In genomic region chr11:89003078-89003477, GRCm38 (mm10) we compare ENCODE assay signal across 9 mouse cellular contexts. TPM values are rescaled to one million over a fixed set of nuclear protein-coding genes. Genes with fewer than 3 reads are reported as not detected.
A peak's percentile ranks its signal among the peaks of the same experiment; 100 is the strongest.
DNase-seq lines count a peak whose midpoint lies in the region; ATAC-seq and TF ChIP-seq lines count a peak whose summit lies in the region.
"Had no signal": no experiment of that assay in that cellular context is flagged by ENCODE, and none has a peak within 500 bp of the region (broad histone marks: within the 10 kb centered on the region; RNA-seq: fewer than 3 reads in every experiment).

No protein-coding gene starts in this region.

- 0 out of 2 replicates have a peak, but pooled peaks cover 7% of the 10 kb centered on the region for H3K36me3 ChIP-seq in intestine, embryonic 15.5 days
- no peaks in the 10 kb centered on the region for H3K36me3 ChIP-seq in myocyte (ENCODE audit: control insufficient read depth, insufficient read depth)

- H3K4me1 ChIP-seq in intestine, embryonic 15.5 days (replicated peaks) = peaks cover 14% of the 10 kb centered on the region

- no peak for TF ChIP-seq POLR2A in myocyte (IDR thresholded peaks at IDR 0.05; ENCODE audit: insufficient read length, low read depth)

- peak overlapping the region; percentile 32; the same call in 1 of the 2 replicates for H3K27ac ChIP-seq in left cerebral cortex, adult 2 months
- no peak overlapping the region for H3K27ac ChIP-seq in intestine, embryonic 15.5 days

- no peaks in the 10 kb centered on the region for H3K9me3 ChIP-seq in intestine, embryonic 15.5 days

- 34% methylated on average over 6 of the region's 6 CpGs for WGBS in intestine, embryonic 15.5 days

- peaks cover 5% of the 10 kb centered on the region for H3K79me2 ChIP-seq in myocyte (ENCODE audit: control insufficient read depth, insufficient read depth)

- no peak for DNase-seq in left cerebral cortex, adult 2 months (ENCODE audit: extremely low spot score in 1 of 2, low spot score in 2 of 2)
- no peak for DNase-seq in left cerebral cortex, postnatal 4 days
- peak; percentile 75 for DNase-seq in adrenal gland, postnatal 14 days
- DNase-seq in gastrocnemius, postnatal 25 days = no peak
- DNase-seq: right cerebral cortex, postnatal 14 days had no signal

- no peaks in the 10 kb centered on the region for H3K27me3 ChIP-seq in intestine, embryonic 15.5 days (replicated peaks)
- H3K27me3 ChIP-seq in myocyte (ENCODE audit: control insufficient read depth, insufficient read depth, insufficient read length) = no peaks in the 10 kb centered on the region

- no peak for ATAC-seq in intestine, embryonic 15.5 days
- ATAC-seq in megakaryocyte-erythroid progenitor cell, adult 5-6 weeks (replicated peaks; ENCODE audit: low FRiP score, low TSS enrichment, poor library complexity, severe bottlenecking) = no peak
- ATAC-seq: inflammation-experienced regulatory T-cells, adult 6 months had no signal

- no peak overlapping the region for H3K4me3 ChIP-seq in left cerebral cortex, adult 2 months
- peak overlapping the region; percentile 12; the same call in 1 of the 2 replicates for H3K4me3 ChIP-seq in intestine, embryonic 15.5 days (replicated peaks)
- no peak overlapping the region for H3K4me3 ChIP-seq in myocyte

- intact Hi-C loops in left cerebral cortex, adult 2 months (cut with DNase I) = no loop called here
- intact Hi-C loops in left cerebral cortex, postnatal 4 days (cut with DNase I) = no loop called here

- no peak overlapping the region for H3K9ac ChIP-seq in intestine, embryonic 15.5 days

- TF ChIP-seq CTCF in left cerebral cortex, adult 2 months (IDR thresholded peaks at IDR 0.05) = no peak

- peak overlapping the region; percentile 44 for H3K4me2 ChIP-seq in intestine, embryonic 15.5 days (replicated peaks)
- H3K4me2 ChIP-seq in myocyte (ENCODE audit: low read depth) = peak overlapping the region; percentile 3

- H3ac ChIP-seq in myocyte (ENCODE audit: control insufficient read depth, insufficient read length) = no peak overlapping the region

TF ChIP-seq in myocyte, 11 proteins besides CTCF, POLR2A, EP300 and RAD21:
- no peak for TF ChIP-seq MYOD1 (IDR thresholded peaks at IDR 0.05; ENCODE audit: control insufficient read depth in 1 of 3, insufficient read length in 2 of 3, low read depth in 2 of 3)
- TF ChIP-seq TCF12 (IDR thresholded peaks at IDR 0.05; ENCODE audit: insufficient read depth, poor library complexity, severe bottlenecking) = no peak
- no peak for TF ChIP-seq POLR2AphosphoS2 (IDR thresholded peaks at IDR 0.05; ENCODE audit: insufficient read length, low read depth)
- no peak for TF ChIP-seq E2F4 (IDR thresholded peaks at IDR 0.05; ENCODE audit: insufficient read depth)
- TF ChIP-seq MYOG (IDR thresholded peaks at IDR 0.05; ENCODE audit: control insufficient read depth in 1 of 3, insufficient read depth in 1 of 3, insufficient read length in 2 of 3, low read depth in 2 of 3) = no peak
- TF ChIP-seq REST (IDR thresholded peaks at IDR 0.05; ENCODE audit: insufficient read depth, insufficient read length) = no peak
- no peak for TF ChIP-seq USF1 (IDR thresholded peaks at IDR 0.05; ENCODE audit: low read depth)
- no peak for TF ChIP-seq MAX (IDR thresholded peaks at IDR 0.05; ENCODE audit: low read depth)
- no peak for TF ChIP-seq SRF (IDR thresholded peaks at IDR 0.05; ENCODE audit: control insufficient read depth, insufficient read length, low read depth)
- no peak for TF ChIP-seq CEBPB (IDR thresholded peaks at IDR 0.05; ENCODE audit: insufficient read depth, poor library complexity, severe bottlenecking)
- TF ChIP-seq TCF3 (IDR thresholded peaks at IDR 0.05; ENCODE audit: insufficient read length, low read depth) = no peak
TF ChIP-seq in myocyte: peak in this region for 0.

RNA-seq across cellular contexts. Expression of gene Trim25, which starts 3.9 kb away (rescaled TPM):
- total RNA-seq in left cerebral cortex, adult 2 months (2021) = 1 to 10 TPM; 3.7 to 3.9 TPM
- total RNA-seq in left cerebral cortex, postnatal 4 days (2021) = 1 to 10 TPM; 5.6 to 5.8 TPM
- 102 and 115 TPM in 2 replicates for total RNA-seq in adrenal gland, postnatal 14 days (2021)
- 27.8 and 29.0 TPM in 2 replicates for polyA plus RNA-seq in intestine, embryonic 15.5 days (2015; fragmentation: Nextera tagmentation; extraction: Ambion mirVana)
- 6.5 TPM for polyA plus RNA-seq in myocyte (2012; fragmentation: generic; extraction: Trizol)
- 35.5 and 49.4 TPM in 2 replicates for total RNA-seq in megakaryocyte-erythroid progenitor cell, adult 5-6 weeks (2014; fragmentation: Nextera tagmentation)
- 28.0 and 30.7 TPM in 2 replicates for total RNA-seq in megakaryocyte-erythroid progenitor cell, adult 5-6 weeks (2017)
- total RNA-seq in gastrocnemius, postnatal 25 days (2021) = 1 to 10 TPM; 6.0 to 7.9 TPM

RNA-seq across cellular contexts. Expression of gene Coil, which starts 33.0 kb away (rescaled TPM):
- total RNA-seq in left cerebral cortex, adult 2 months (2021) = 10 to 100 TPM; 19.4 to 19.5 TPM
- total RNA-seq in left cerebral cortex, postnatal 4 days (2021) = 10 to 100 TPM; 27.8 to 28.3 TPM
- total RNA-seq in adrenal gland, postnatal 14 days (2021) = 8.6 and 11.2 TPM in 2 replicates
- polyA plus RNA-seq in intestine, embryonic 15.5 days (2015; fragmentation: Nextera tagmentation; extraction: Ambion mirVana) = 12.4 and 13.9 TPM in 2 replicates
- polyA plus RNA-seq in myocyte (2012; fragmentation: generic; extraction: Trizol) = 3.1 TPM
- total RNA-seq in megakaryocyte-erythroid progenitor cell, adult 5-6 weeks (2014; fragmentation: Nextera tagmentation) = 12.0 and 13.1 TPM in 2 replicates
- total RNA-seq in megakaryocyte-erythroid progenitor cell, adult 5-6 weeks (2017) = 15.8 and 17.1 TPM in 2 replicates
- total RNA-seq in gastrocnemius, postnatal 25 days (2021) = 1 to 10 TPM; 2.4 to 3.5 TPM

RNA-seq across cellular contexts. Expression of gene Elobl, which starts 36.3 kb away (rescaled TPM):
- not detected for total RNA-seq in left cerebral cortex, adult 2 months (2021)
- not detected for total RNA-seq in left cerebral cortex, postnatal 4 days (2021)
- not detected in 2 replicates for total RNA-seq in adrenal gland, postnatal 14 days (2021)
- not detected in 2 replicates for polyA plus RNA-seq in intestine, embryonic 15.5 days (2015; fragmentation: Nextera tagmentation; extraction: Ambion mirVana)
- 0.19 TPM for polyA plus RNA-seq in myocyte (2012; fragmentation: generic; extraction: Trizol)
- not detected in 2 replicates for total RNA-seq in megakaryocyte-erythroid progenitor cell, adult 5-6 weeks (2014; fragmentation: Nextera tagmentation)
- total RNA-seq in megakaryocyte-erythroid progenitor cell, adult 5-6 weeks (2017) = not detected in 2 replicates
- not detected for total RNA-seq in gastrocnemius, postnatal 25 days (2021)

RNA-seq across cellular contexts. Expression of gene Scpep1, which starts 47.8 kb away (rescaled TPM):
- total RNA-seq in left cerebral cortex, adult 2 months (2021) = 10 to 100 TPM; 16.2 to 17.5 TPM
- total RNA-seq in left cerebral cortex, postnatal 4 days (2021) = 10 to 100 TPM; 26.7 to 26.8 TPM
- 129 and 141 TPM in 2 replicates for total RNA-seq in adrenal gland, postnatal 14 days (2021)
- 131 and 142 TPM in 2 replicates for polyA plus RNA-seq in intestine, embryonic 15.5 days (2015; fragmentation: Nextera tagmentation; extraction: Ambion mirVana)
- 172 TPM for polyA plus RNA-seq in myocyte (2012; fragmentation: generic; extraction: Trizol)
- 7.8 TPM in 2 replicates for total RNA-seq in megakaryocyte-erythroid progenitor cell, adult 5-6 weeks (2014; fragmentation: Nextera tagmentation)
- 5.0 and 8.4 TPM in 2 replicates for total RNA-seq in megakaryocyte-erythroid progenitor cell, adult 5-6 weeks (2017)
- 10 to 100 TPM in 1 of 2 experiments, 1 to 10 TPM in 1; 8.6 to 10.8 TPM for total RNA-seq in gastrocnemius, postnatal 25 days (2021)
